Mouse (Mus musculus) hindbrain, embryonic 12.5 days (tissue): Measurements from ENCODE around the gene Pgpep1. TPM values are rescaled to one million over a fixed set of nuclear protein-coding genes. Genes with fewer than 3 reads are reported as not detected.

Experiments used
- ATAC-seq: fragments of 200-750 bp; cut with Nextera tagmentation; 2 replicates; pipeline ENCODE4 v1.8.0; 2017; ENCODE audit warnings: moderate TSS enrichment; ENCODE audit not compliant: low FRiP score
- H3K27ac ChIP-seq: fragments of 300-500 bp; sonication (generic); 2 replicates; pipeline ENCODE4 v1.5.1; 2016; ENCODE audit warnings: mild to moderate bottlenecking
- H3K27me3 ChIP-seq: fragments of 300-500 bp; sonication (generic); 2 replicates; pipeline ENCODE4 v1.6.1; 2016; ENCODE audit warnings: mild to moderate bottlenecking
- H3K36me3 ChIP-seq: fragments of 300-500 bp; sonication (generic); 2 replicates; pipeline ENCODE4 v1.6.1; 2016; ENCODE audit warnings: mild to moderate bottlenecking
- H3K4me1 ChIP-seq: fragments of 300-500 bp; sonication (generic); 2 replicates; pipeline ENCODE4 v1.6.1; 2016
- H3K4me2 ChIP-seq: fragments of 300-500 bp; sonication (generic); replicated peaks from 2 replicates; pipeline ENCODE4 v1.6.1; 2016; ENCODE audit warnings: mild to moderate bottlenecking
- H3K4me3 ChIP-seq: fragments of 300-500 bp; sonication (generic); 2 replicates; pipeline ENCODE4 v1.5.1; 2016; ENCODE audit warnings: mild to moderate bottlenecking
- H3K9ac ChIP-seq: fragments of 300-500 bp; sonication (generic); 2 replicates; pipeline ENCODE4 v1.6.1; 2016; ENCODE audit warnings: mild to moderate bottlenecking, moderate library complexity
- H3K9me3 ChIP-seq: fragments of 300-500 bp; sonication (generic); replicated peaks from 2 replicates; pipeline ENCODE4 v1.6.1; 2016; ENCODE audit warnings: mild to moderate bottlenecking
- WGBS: fragments of 180-500 bp; shearing (Covaris S2); methylation state at CpG from one replicate; pipeline ENCODE4 v1.1.7; 2016; 5-methylcytosine and 5-hydroxymethylcytosine counted together
- polyA plus RNA-seq: library from polyadenylated mRNA; unstranded; fragments of >200 nt; fragmentation: Nextera tagmentation; extraction: Ambion mirVana; gene quantifications from 2 replicates; pipeline ENCODE4 v1.2.1, GENCODE M21; 2016

Pgpep1 gene
- polyA plus RNA-seq, 1 experiment from 2014 or later = 125 TPM

DNA sequence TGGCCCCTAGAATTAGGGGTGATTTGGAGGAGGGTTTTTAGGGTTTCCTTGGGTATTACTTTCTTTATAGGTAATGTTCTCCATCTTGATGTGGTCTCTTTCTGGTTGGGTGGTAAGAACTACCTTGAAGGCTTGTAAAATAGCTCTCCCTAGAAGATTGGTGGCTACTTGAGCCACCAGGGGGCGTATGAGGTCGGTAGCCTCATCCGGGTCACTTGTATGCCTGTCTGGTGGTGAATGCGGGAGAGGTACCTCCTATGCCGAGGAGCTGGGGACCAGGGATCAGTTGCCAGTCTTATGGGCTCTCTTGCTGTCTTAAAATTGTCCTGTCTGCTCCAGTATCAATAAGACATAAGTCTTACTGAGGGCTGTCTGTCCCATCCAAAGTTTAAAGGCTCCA is 35.1 kb downstream of the Pgpep1 start:
- no peak for ATAC-seq
- Histone ChIP-seq H3K4me3 (no peak overlapping the region), H3K36me3 (no peaks in the 10 kb centered on the region), H3K27me3 (peaks cover 24% of the 10 kb centered on the region), H3K9me3 (no peaks in the 10 kb centered on the region), H3K27ac (no peak overlapping the region), H3K4me1 (peaks cover 10% of the 10 kb centered on the region), H3K9ac (no peak overlapping the region), H3K4me2 (no peak overlapping the region)
- 19% methylated on average over 5 of the region's 5 CpGs for WGBS

- 72% methylated on average over 3 of the region's 3 CpGs for WGBS
- H3K4me2 ChIP-seq = no peak overlapping the region
These were observed 38.0 kb downstream of the Pgpep1 start for GRCm38 (mm10) chr8:70622220-70622619.

DNA sequence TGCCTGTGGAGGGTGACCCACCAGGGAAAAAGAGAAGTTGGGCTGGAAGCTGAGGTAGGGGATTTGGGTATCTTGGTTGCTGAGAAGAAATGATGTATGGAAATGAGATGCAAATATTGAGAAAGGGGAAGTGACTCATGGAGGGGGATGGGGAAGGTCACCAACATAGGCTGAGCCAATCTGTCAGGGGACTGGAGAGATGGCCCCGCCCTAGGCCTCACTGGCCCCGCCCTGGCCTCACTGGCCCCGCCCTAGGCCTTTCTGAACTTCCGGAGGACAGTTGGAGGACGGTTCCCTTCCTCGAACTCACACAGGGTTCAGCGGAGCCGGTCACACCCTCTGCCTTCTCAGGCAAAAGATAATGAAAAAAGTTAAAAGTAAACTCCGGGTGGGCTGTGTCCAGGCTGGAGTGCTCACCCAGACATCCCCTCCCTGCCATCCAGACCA is 41.3 kb downstream of the Pgpep1 start:
- peaks cover 24% of the 10 kb centered on the region for H3K27me3 ChIP-seq
- peaks cover 13% of the 10 kb centered on the region for H3K4me1 ChIP-seq
- WGBS = 33% methylated on average over 9 of the region's 9 CpGs
- no peak overlapping the region for H3K27ac ChIP-seq
- peak overlapping the region; percentile 13; the same call in 1 of the 2 replicates for H3K9ac ChIP-seq
- H3K4me2 ChIP-seq = no peak overlapping the region
- no peaks in the 10 kb centered on the region for H3K9me3 ChIP-seq
- ATAC-seq = peak; percentile 49; the same call in 1 of the 2 replicates
- H3K4me3 ChIP-seq = no peak overlapping the region
- no peaks in the 10 kb centered on the region for H3K36me3 ChIP-seq

More at GRCm38 (mm10) chr8:70622220-70622619, 38.0 kb downstream of the Pgpep1 start:
- Histone ChIP-seq H3K9me3 (no peaks in the 10 kb centered on the region), H3K27ac (no peak overlapping the region), H3K9ac (no peak overlapping the region), H3K4me3 (no peak overlapping the region), H3K36me3 (no peaks in the 10 kb centered on the region), H3K4me1 (peaks cover 13% of the 10 kb centered on the region), H3K27me3 (peaks cover 24% of the 10 kb centered on the region)
- no peak for ATAC-seq

GRCm38 (mm10) chr8:70617985-70618384 is 42.2 kb downstream of the Pgpep1 start:
- H3K27me3 ChIP-seq = peaks cover 23% of the 10 kb centered on the region
- 81% methylated on average over 11 of the region's 11 CpGs for WGBS
- H3K4me2 ChIP-seq = no peak overlapping the region
- no peak overlapping the region; the same call in 1 of the 2 replicates for H3K9ac ChIP-seq
- no peaks in the 10 kb centered on the region for H3K36me3 ChIP-seq
- no peak overlapping the region for H3K27ac ChIP-seq
- no peak for ATAC-seq
- H3K4me1 ChIP-seq = peaks cover 16% of the 10 kb centered on the region
- H3K9me3 ChIP-seq = no peaks in the 10 kb centered on the region
- no peak overlapping the region for H3K4me3 ChIP-seq

DNA sequence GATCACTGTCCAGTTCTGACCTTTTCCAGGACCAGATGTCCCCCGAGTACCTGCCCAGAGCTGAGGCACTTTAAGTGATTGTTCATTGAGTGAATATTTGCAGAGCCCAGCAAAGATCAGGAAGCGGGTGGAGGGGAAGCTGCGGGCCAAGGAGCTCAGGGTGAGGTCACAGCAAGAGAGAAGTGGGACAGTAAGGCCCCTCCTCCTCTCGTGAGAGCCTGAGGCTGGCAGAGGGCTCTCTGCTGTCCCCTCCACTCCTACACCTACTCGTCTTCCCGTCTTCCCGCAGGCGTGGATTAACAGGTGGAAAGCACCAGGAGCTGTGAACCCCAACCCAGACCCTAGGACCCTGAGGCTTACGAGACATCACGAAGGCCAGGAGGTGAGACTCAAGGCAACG is 43.5 kb downstream of the Pgpep1 start:
- no peak overlapping the region for H3K9ac ChIP-seq
- peaks cover 17% of the 10 kb centered on the region for H3K4me1 ChIP-seq
- peaks cover 13% of the 10 kb centered on the region for H3K27me3 ChIP-seq
- H3K4me3 ChIP-seq = no peak overlapping the region
- ATAC-seq = no peak
- WGBS = 48% methylated on average over 11 of the region's 11 CpGs
- H3K27ac ChIP-seq = no peak overlapping the region
- no peaks in the 10 kb centered on the region for H3K9me3 ChIP-seq
- no peak overlapping the region for H3K4me2 ChIP-seq
- H3K36me3 ChIP-seq = no peaks in the 10 kb centered on the region

GRCm38 (mm10) chr8:70615894-70616293 is 44.3 kb downstream of the Pgpep1 start, which contains the start of gene Lrrc25:
Gene Lrrc25, plus strand, starts transcription at chr8:70616155.
- Histone ChIP-seq H3K9me3 (no peaks in the 10 kb centered on the region), H3K4me2 (no peak within 1 kb of the TSS), H3K4me3 (no peak within 1 kb of the TSS), H3K27ac (no peak within 1 kb of the TSS), H3K9ac (no peak within 1 kb of the TSS), H3K36me3 (no peaks in the 10 kb centered on the region), H3K27me3 (peaks cover 7% of the 10 kb centered on the region), H3K4me1 (peaks cover 25% of the 10 kb centered on the region)
- 87% methylated on average over 3 of the region's 3 CpGs for WGBS
- ATAC-seq = no peak

GRCm38 (mm10) chr8:70615281-70615680 is 44.9 kb downstream of the Pgpep1 start:
- Histone ChIP-seq H3K27ac (no peak overlapping the region), H3K9me3 (no peaks in the 10 kb centered on the region), H3K4me1 (peaks cover 28% of the 10 kb centered on the region), H3K27me3 (peaks cover 1% of the 10 kb centered on the region), H3K36me3 (no peaks in the 10 kb centered on the region), H3K4me2 (no peak overlapping the region), H3K4me3 (no peak overlapping the region), H3K9ac (no peak overlapping the region)
- ATAC-seq = no peak
- WGBS = 92% methylated on average over 8 of the region's 8 CpGs

- peaks cover 34% of the 10 kb centered on the region for H3K4me1 ChIP-seq
- H3K9ac ChIP-seq = no peak overlapping the region
- no peak overlapping the region for H3K4me2 ChIP-seq
- H3K27ac ChIP-seq = no peak overlapping the region
- 71% methylated on average over 5 of the region's 5 CpGs for WGBS
- ATAC-seq = no peak
- H3K9me3 ChIP-seq = no peaks in the 10 kb centered on the region
- H3K4me3 ChIP-seq = no peak overlapping the region
- no peaks in the 10 kb centered on the region for H3K36me3 ChIP-seq
- no peaks in the 10 kb centered on the region for H3K27me3 ChIP-seq
These were observed 45.7 kb downstream of the Pgpep1 start for GRCm38 (mm10) chr8:70614469-70614868.

- 16% methylated on average over 1 of the region's 1 CpGs for WGBS
- H3K36me3 ChIP-seq = no peaks in the 10 kb centered on the region
These were observed 46.4 kb downstream of the Pgpep1 start for GRCm38 (mm10) chr8:70613763-70614162.

DNA sequence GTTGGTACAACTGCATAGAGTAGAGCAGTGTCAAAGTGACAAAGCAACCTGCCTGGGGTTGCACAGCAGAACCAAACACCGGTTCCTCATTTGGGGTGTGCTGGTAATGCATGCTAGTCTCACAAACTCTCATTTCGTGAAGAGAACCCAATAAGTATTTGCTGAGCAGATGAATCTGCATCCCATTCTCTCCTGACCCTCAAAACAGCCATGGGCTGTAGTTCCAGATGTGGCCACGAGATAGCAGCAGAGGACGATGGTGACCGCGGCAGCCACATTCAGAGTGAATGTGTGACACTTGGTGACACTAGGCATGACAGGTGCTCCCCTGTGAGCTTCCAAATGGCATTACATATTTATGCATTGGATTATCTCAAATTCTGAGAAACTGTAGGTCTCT is 48.3 kb downstream of the Pgpep1 start:
- peak overlapping the region; percentile 66; the same call in 1 of the 2 replicates for H3K9ac ChIP-seq
- ATAC-seq = no peak
- H3K4me2 ChIP-seq = peak overlapping the region; percentile 89
- WGBS = under 1% methylated on average over 6 of the region's 6 CpGs
- H3K36me3 ChIP-seq = no peaks in the 10 kb centered on the region
- no peaks in the 10 kb centered on the region for H3K27me3 ChIP-seq
- no peaks in the 10 kb centered on the region for H3K9me3 ChIP-seq
- H3K4me1 ChIP-seq = peaks cover 44% of the 10 kb centered on the region
- H3K4me3 ChIP-seq = peak overlapping the region; percentile 40
- H3K27ac ChIP-seq = peak overlapping the region; percentile 55; the same call in 1 of the 2 replicates

More at GRCm38 (mm10) chr8:70613763-70614162, 46.4 kb downstream of the Pgpep1 start:
- H3K27me3 ChIP-seq = no peaks in the 10 kb centered on the region
- no peak overlapping the region for H3K27ac ChIP-seq
- no peaks in the 10 kb centered on the region for H3K9me3 ChIP-seq
- no peak overlapping the region for H3K4me2 ChIP-seq
- no peak overlapping the region for H3K9ac ChIP-seq
- peaks cover 38% of the 10 kb centered on the region for H3K4me1 ChIP-seq
- no peak for ATAC-seq
- no peak overlapping the region for H3K4me3 ChIP-seq

- peak; percentile 12; the same call in 1 of the 2 replicates for ATAC-seq
- H3K4me2 ChIP-seq = peak overlapping the region; percentile 89
- H3K9me3 ChIP-seq = no peaks in the 10 kb centered on the region
- peak overlapping the region; percentile 40 for H3K4me3 ChIP-seq
- peak overlapping the region; percentile 95 for H3K27ac ChIP-seq
- peak overlapping the region; percentile 66 for H3K9ac ChIP-seq
- no peaks in the 10 kb centered on the region for H3K27me3 ChIP-seq
- H3K4me1 ChIP-seq = peaks cover 50% of the 10 kb centered on the region
- no peaks in the 10 kb centered on the region for H3K36me3 ChIP-seq
- WGBS = under 1% methylated on average over 51 of the region's 54 CpGs
These were observed 49.1 kb downstream of the Pgpep1 start for GRCm38 (mm10) chr8:70610796-70611771.
